Mouse (Mus musculus): ENCODE data around the gene Gm20683. TPM values are rescaled to one million over a fixed set of nuclear protein-coding genes. Genes with fewer than 3 reads are reported as not detected.

The Gm20683 gene
- polyA plus RNA-seq, 1 experiment from 2014 or later = 2.5 TPM

DNA sequence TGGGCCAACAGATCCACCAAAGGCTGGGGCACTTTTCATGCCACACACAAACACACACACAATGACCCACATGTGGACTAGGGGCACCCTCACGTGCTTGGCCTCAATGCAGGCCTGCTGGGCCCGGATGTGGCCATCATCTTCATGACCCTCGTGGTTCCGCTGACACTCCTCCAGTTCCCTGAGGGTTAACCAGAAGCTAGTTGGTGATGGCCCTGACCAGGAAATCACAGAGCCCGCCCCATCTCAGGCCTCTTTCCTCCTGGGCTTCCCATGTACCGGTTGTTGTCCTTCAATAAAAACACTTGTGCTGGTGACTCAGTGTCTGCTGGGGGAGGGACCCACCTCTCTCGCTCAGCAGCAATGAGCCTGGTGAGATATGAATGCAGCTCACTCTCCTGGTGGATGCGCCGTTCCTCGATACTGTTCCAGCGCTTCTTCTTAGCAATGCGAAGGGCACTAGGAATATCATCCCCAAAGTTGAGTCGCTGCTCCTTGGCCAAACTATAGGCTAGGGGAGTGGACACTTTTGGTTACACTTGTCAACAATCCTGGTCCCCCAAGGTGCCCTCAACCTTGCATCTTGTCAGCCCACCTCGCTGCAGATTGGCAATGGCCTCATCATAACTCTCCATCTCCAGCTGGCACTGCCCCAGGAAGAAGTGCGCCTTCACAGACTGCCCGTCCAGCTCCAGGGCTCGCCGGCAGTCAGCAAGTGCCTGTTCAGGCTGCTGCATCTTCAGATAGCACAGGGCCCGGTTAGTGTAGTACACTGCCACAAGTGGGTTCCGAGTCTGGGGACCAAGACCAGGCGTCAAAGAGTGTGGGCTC is 9.9 kb downstream of the Gm20683 start:
- H3K4me3 ChIP-seq (replicated peaks) = peak overlapping the region; percentile 86
- ATAC-seq (ENCODE audit: insufficient number of reproducible peaks, low FRiP score, low TSS enrichment, low read depth) = no peak
- H3K9ac ChIP-seq = peak overlapping the region; percentile 87
- peak overlapping the region; percentile 93 for H3K4me2 ChIP-seq (replicated peaks)
- 53% methylated on average over 21 of the region's 21 CpGs for WGBS
- peak overlapping the region; percentile 97 for H3K27ac ChIP-seq (replicated peaks)
- no peaks in the 10 kb centered on the region for H3K27me3 ChIP-seq
- H3K9me3 ChIP-seq (replicated peaks) = no peaks in the 10 kb centered on the region
- H3K4me1 ChIP-seq = peaks cover 78% of the 10 kb centered on the region
- peaks cover 39% of the 10 kb centered on the region for H3K36me3 ChIP-seq

- H3K9ac ChIP-seq = no peak overlapping the region
- H3K36me3 ChIP-seq = peaks cover 46% of the 10 kb centered on the region
- H3K27ac ChIP-seq (replicated peaks) = no peak overlapping the region
Observed at GRCm38 (mm10) chr17:25830806-25831431, 10.6 kb downstream of the Gm20683 start.

GRCm38 (mm10) chr17:25830200-25830753 is 11.3 kb downstream of the Gm20683 start:
- Histone ChIP-seq H3K27me3 (no peaks in the 10 kb centered on the region), H3K4me2 (replicated peaks) (peak overlapping the region; percentile 73), H3K9ac (no peak overlapping the region), H3K4me1 (peaks cover 71% of the 10 kb centered on the region), H3K36me3 (peaks cover 47% of the 10 kb centered on the region), H3K9me3 (replicated peaks) (no peaks in the 10 kb centered on the region), H3K4me3 (replicated peaks) (peak overlapping the region; percentile 54), H3K27ac (replicated peaks) (no peak overlapping the region)
- WGBS = 86% methylated on average over 4 of the region's 4 CpGs
- ATAC-seq (ENCODE audit: insufficient number of reproducible peaks, low FRiP score, low TSS enrichment, low read depth) = no peak

More at GRCm38 (mm10) chr17:25830806-25831431, 10.6 kb downstream of the Gm20683 start:
- Histone ChIP-seq H3K4me1 (peaks cover 71% of the 10 kb centered on the region), H3K27me3 (no peaks in the 10 kb centered on the region), H3K4me2 (replicated peaks) (peak overlapping the region; percentile 93), H3K9me3 (replicated peaks) (no peaks in the 10 kb centered on the region), H3K4me3 (replicated peaks) (peak overlapping the region; percentile 86)
- no peak for ATAC-seq (ENCODE audit: insufficient number of reproducible peaks, low FRiP score, low TSS enrichment, low read depth)
- WGBS = 81% methylated on average over 14 of the region's 14 CpGs

- Histone ChIP-seq H3K36me3 (peaks cover 45% of the 10 kb centered on the region), H3K9ac (peak overlapping the region; percentile 54), H3K4me2 (replicated peaks) (peak overlapping the region; percentile 73), H3K9me3 (replicated peaks) (no peaks in the 10 kb centered on the region), H3K27ac (replicated peaks) (peak overlapping the region; percentile 94), H3K4me3 (replicated peaks) (peak overlapping the region; percentile 54), H3K4me1 (peaks cover 71% of the 10 kb centered on the region), H3K27me3 (no peaks in the 10 kb centered on the region)
- no peak for ATAC-seq (ENCODE audit: insufficient number of reproducible peaks, low FRiP score, low TSS enrichment, low read depth)
- WGBS = 36% methylated on average over 8 of the region's 8 CpGs
Observed at GRCm38 (mm10) chr17:25829558-25830017, 12.0 kb downstream of the Gm20683 start.

DNA sequence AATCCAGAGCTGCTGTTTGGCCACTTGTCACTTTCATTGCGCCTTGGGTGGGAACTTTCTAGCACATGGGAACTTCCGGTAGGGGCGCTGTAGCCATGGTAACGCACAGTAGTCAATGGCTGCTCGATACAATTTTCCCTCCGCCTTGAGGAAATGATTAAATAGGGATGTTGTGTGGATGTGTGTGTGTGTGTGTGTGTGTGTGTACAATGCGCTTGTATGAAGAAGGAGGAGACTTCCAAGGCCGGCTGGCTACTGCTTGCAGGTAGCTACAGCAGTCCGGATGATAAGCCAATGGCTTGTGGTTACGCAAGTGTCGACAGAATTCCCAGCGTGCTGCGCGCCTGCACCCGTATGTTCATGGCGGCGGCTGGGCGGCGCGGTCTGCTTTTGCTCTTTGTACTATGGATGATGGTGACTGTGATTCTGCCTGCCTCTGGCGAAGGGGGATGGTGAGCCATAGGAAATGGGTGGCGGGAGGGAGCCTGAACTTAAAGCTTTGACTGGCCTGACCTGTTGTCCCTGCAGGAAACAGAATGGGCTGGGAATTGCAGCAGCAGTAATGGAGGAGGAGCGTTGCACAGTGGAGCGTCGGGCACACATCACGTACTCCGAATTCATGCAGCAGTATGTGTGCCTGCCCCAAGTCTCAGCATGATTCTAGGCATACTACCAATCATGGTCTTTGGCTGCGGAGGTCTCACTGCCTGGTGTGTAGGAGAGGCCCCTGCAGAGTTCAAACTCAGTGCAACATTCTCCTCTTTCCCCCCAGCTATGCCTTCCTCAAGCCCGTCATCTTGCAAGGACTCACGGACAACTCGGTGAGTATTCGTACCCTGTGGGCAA is 12.6 kb downstream of the Gm20683 start, which contains the start of gene Jmjd8:
Gene Jmjd8 (plus strand): TSS at position 156 of the 846 bp plus-strand sequence.
- Histone ChIP-seq H3K27me3 (no peaks in the 10 kb centered on the region), H3K9me3 (replicated peaks) (no peaks in the 10 kb centered on the region), H3K9ac (peak within 1 kb of the TSS; percentile 54), H3K36me3 (peaks cover 45% of the 10 kb centered on the region), H3K27ac (replicated peaks) (peak within 1 kb of the TSS; percentile 94), H3K4me1 (peaks cover 71% of the 10 kb centered on the region), H3K4me2 (replicated peaks) (peak within 1 kb of the TSS; percentile 73), H3K4me3 (replicated peaks) (peak within 1 kb of the TSS; percentile 54)
- ATAC-seq (ENCODE audit: insufficient number of reproducible peaks, low FRiP score, low TSS enrichment, low read depth) = no peak
- under 1% methylated on average over 32 of the region's 32 CpGs for WGBS

- Histone ChIP-seq H3K9me3 (replicated peaks) (no peaks in the 10 kb centered on the region), H3K4me3 (replicated peaks) (peak overlapping the region; percentile 54), H3K4me1 (peaks cover 70% of the 10 kb centered on the region), H3K4me2 (replicated peaks) (peak overlapping the region; percentile 73), H3K27me3 (no peaks in the 10 kb centered on the region), H3K27ac (replicated peaks) (peak overlapping the region; percentile 94), H3K9ac (peak overlapping the region; percentile 54; the same call in 1 of the 2 replicates), H3K36me3 (peaks cover 45% of the 10 kb centered on the region)
- WGBS = 79% methylated on average over 8 of the region's 8 CpGs
- ATAC-seq (ENCODE audit: insufficient number of reproducible peaks, low FRiP score, low TSS enrichment, low read depth) = no peak
Observed at GRCm38 (mm10) chr17:25828223-25828594, 13.4 kb downstream of the Gm20683 start.

DNA sequence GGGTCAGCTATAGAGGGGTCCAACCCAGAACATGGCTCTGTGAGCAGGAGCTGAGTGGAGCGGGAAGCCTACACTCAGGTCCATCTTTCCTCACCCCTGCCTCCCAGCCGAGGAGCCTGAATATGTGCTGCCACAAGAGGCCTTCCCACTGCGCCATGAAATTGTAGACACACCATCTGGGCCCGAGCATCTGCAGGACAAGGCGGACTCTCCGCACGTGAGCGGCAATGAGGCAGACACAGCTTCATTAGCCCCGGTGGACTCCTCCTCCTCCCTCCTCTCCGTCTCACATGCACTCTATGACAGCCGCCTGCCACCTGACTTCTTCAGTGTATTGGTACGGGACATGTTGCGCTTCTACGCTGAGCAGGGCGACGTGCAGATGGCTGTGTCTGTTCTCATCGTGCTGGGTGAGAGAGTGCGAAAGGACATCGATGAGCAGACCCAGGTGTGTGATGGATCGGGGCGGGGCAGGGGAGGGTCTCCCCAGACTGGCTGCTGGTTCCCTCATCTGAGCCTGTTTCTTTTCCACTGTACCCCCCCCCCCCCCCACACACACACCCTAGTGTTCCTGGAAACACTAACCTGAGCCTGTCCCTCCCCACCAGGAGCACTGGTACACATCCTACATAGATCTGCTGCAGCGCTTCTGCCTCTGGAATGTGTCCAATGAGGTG is 13.9 kb downstream of the Gm20683 start:
- Histone ChIP-seq H3K4me2 (replicated peaks) (peak overlapping the region; percentile 73; the same call in 1 of the 2 replicates), H3K9me3 (replicated peaks) (no peaks in the 10 kb centered on the region), H3K36me3 (peaks cover 45% of the 10 kb centered on the region), H3K9ac (no peak overlapping the region), H3K4me1 (peaks cover 72% of the 10 kb centered on the region), H3K27me3 (no peaks in the 10 kb centered on the region), H3K27ac (replicated peaks) (no peak overlapping the region), H3K4me3 (replicated peaks) (peak overlapping the region; percentile 54; the same call in 1 of the 2 replicates)
- WGBS = 88% methylated on average over 22 of the region's 22 CpGs
- ATAC-seq (ENCODE audit: insufficient number of reproducible peaks, low FRiP score, low TSS enrichment, low read depth) = no peak

DNA sequence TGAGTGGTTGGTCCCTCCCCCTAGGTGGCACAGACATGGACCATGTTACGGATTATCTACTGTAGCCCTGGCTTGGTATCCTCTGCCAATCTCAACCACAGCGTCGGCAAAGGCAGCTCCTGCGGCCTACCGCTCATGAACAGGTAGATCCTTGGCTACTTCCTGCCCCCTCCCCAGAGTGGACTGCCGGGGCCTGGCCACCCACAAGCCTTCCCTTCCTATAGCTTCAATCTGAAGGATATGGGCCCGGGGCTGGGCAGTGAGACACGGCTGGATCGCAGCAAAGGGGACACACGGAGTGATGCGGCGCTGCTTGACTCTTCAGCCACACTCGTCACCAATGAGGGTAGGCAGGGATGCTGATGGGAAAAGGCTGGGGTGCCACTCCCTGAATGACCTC is 14.6 kb downstream of the Gm20683 start:
- peaks cover 45% of the 10 kb centered on the region for H3K36me3 ChIP-seq
- 97% methylated on average over 13 of the region's 13 CpGs for WGBS
- ATAC-seq (ENCODE audit: insufficient number of reproducible peaks, low FRiP score, low TSS enrichment, low read depth) = no peak
- no peak overlapping the region for H3K4me3 ChIP-seq (replicated peaks)
- H3K9ac ChIP-seq = no peak overlapping the region
- H3K4me2 ChIP-seq (replicated peaks) = no peak overlapping the region; the same call in 1 of the 2 replicates
- H3K4me1 ChIP-seq = peaks cover 70% of the 10 kb centered on the region
- H3K9me3 ChIP-seq (replicated peaks) = no peaks in the 10 kb centered on the region
- no peak overlapping the region for H3K27ac ChIP-seq (replicated peaks)
- 0 out of 2 replicates have a peak, but pooled peaks cover under 1% of the 10 kb centered on the region for H3K27me3 ChIP-seq

DNA sequence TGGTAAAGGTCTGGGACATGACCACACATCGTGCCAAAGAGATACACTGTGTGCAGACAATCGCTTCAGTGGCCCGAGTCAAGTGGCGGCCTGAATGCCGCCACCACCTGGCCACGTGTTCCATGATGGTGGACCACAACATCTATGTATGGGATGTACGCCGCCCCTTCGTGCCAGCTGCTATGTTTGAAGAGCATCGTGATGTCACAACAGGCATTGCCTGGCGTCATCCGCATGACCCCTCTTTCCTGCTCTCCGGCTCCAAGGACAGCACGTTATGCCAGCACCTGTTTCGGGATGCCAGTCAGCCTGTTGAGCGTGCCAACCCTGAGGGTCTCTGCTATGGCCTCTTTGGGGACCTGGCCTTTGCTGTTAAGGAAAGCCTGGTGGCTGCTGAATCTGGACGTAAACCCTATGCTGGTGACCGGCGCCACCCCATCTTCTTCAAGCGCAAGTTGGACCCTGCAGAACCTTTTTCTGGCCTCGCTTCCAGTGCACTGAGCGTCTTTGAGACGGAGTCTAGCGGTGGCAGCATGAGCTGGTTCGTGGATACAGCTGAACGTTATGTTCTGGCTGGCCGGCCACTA is 15.5 kb downstream of the Gm20683 start:
- no peak overlapping the region for H3K27ac ChIP-seq (replicated peaks)
- no peaks in the 10 kb centered on the region for H3K9me3 ChIP-seq (replicated peaks)
- no peak overlapping the region for H3K9ac ChIP-seq
- ATAC-seq (ENCODE audit: insufficient number of reproducible peaks, low FRiP score, low TSS enrichment, low read depth) = no peak
- peaks cover 5% of the 10 kb centered on the region; the same call in 1 of the 2 replicates for H3K27me3 ChIP-seq
- H3K4me1 ChIP-seq = peaks cover 61% of the 10 kb centered on the region
- WGBS = 95% methylated on average over 27 of the region's 27 CpGs
- peaks cover 36% of the 10 kb centered on the region for H3K36me3 ChIP-seq
- no peak overlapping the region for H3K4me3 ChIP-seq (replicated peaks)
- H3K4me2 ChIP-seq (replicated peaks) = no peak overlapping the region; the same call in 1 of the 2 replicates

DNA sequence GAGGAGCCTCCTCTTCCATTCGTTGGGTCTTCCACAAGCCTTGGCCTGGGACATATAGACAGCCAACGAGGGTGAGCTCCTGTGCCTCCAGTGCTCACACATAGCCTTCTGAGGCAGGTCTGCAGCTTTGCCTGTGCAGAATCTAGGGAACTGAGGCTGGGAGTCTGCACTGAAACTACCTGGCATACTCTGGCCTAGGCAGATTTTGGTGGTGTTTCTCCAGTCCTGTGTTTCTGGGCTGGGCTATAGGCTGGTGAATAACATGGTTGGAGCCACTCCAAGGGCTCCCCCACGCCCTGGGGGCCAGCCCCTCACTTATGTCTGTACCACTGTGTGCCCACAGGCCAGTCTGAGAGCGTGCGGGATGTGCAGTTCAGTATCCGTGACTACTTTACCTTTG is 16.3 kb downstream of the Gm20683 start:
- 89% methylated on average over 6 of the region's 6 CpGs for WGBS
- Histone ChIP-seq H3K4me2 (replicated peaks) (no peak overlapping the region), H3K4me1 (peaks cover 54% of the 10 kb centered on the region), H3K9me3 (replicated peaks) (no peaks in the 10 kb centered on the region), H3K9ac (no peak overlapping the region), H3K4me3 (replicated peaks) (no peak overlapping the region), H3K36me3 (peaks cover 28% of the 10 kb centered on the region), H3K27ac (replicated peaks) (no peak overlapping the region), H3K27me3 (peaks cover 11% of the 10 kb centered on the region)
- ATAC-seq (ENCODE audit: insufficient number of reproducible peaks, low FRiP score, low TSS enrichment, low read depth) = no peak
